Mouse (Mus musculus) stomach, postnatal 0 days (tissue): ENCODE measurements around the gene Wnt16. TPM values are rescaled to one million over a fixed set of nuclear protein-coding genes. Genes with fewer than 3 reads are reported as not detected.

Experiments
- ATAC-seq: fragments of 200-750 bp; cut with Nextera tagmentation; 2 replicates; pipeline ENCODE4 v1.8.0; 2017; ENCODE audit not compliant: low FRiP score, low TSS enrichment
- DNase-seq: peaks from one replicate; pipeline ENCODE4 v3.0.0-alpha.2; 2016; ENCODE audit warnings: low spot score
- H3K27ac ChIP-seq: fragments of 300-500 bp; sonication (generic); replicated peaks from 2 replicates; pipeline ENCODE4 v1.5.1; 2014; ENCODE audit warnings: mild to moderate bottlenecking, control low read depth
- H3K27me3 ChIP-seq: fragments of 300-500 bp; sonication (generic); 2 replicates; pipeline ENCODE4 v1.6.1; 2014; ENCODE audit warnings: low read length; ENCODE audit not compliant: control insufficient read depth, insufficient read depth
- H3K36me3 ChIP-seq: fragments of 300-500 bp; sonication (generic); 2 replicates; pipeline ENCODE4 v1.6.1; 2014; ENCODE audit warnings: low read length, mixed read lengths; ENCODE audit not compliant: control insufficient read depth, insufficient read depth
- H3K4me1 ChIP-seq: fragments of 300-500 bp; sonication (generic); replicated peaks from 2 replicates; pipeline ENCODE4 v1.6.1; 2014; ENCODE audit warnings: antibody characterized with exemption; ENCODE audit not compliant: control insufficient read depth, insufficient read depth
- H3K4me2 ChIP-seq: fragments of 300-500 bp; sonication (generic); replicated peaks from 2 replicates; pipeline ENCODE4 v1.6.1; 2014; ENCODE audit warnings: low read depth, mild to moderate bottlenecking, control low read depth, moderate library complexity
- H3K4me3 ChIP-seq: fragments of 300-500 bp; sonication (generic); 2 replicates; pipeline ENCODE4 v1.5.1; 2014; ENCODE audit warnings: low read depth, low read length, control low read depth
- H3K9ac ChIP-seq: fragments of 300-500 bp; sonication (generic); 2 replicates; pipeline ENCODE4 v1.6.1; 2014; ENCODE audit warnings: mild to moderate bottlenecking, low read length, control low read depth, mixed read lengths
- H3K9me3 ChIP-seq: fragments of 300-500 bp; sonication (generic); 2 replicates; pipeline ENCODE4 v1.6.1; 2016; ENCODE audit warnings: low read length; ENCODE audit not compliant: control insufficient read depth
- CTCF ChIP-seq: IDR thresholded peaks from 2 replicates; pipeline ENCODE4 v1.5.1; 2016; ENCODE audit warnings: antibody characterized with exemption, low read depth, mild to moderate bottlenecking, moderate library complexity
- EP300 ChIP-seq: optimal IDR thresholded peaks from 2 replicates; pipeline ENCODE3; 2016; ENCODE audit warnings: antibody characterized with exemption
- WGBS: fragments of 180-500 bp; shearing (Covaris S2); extraction: QIAGEN DNeasy Blood & Tissue Kit; methylation state at CpG from one replicate; pipeline ENCODE4 v1.1.7; 2014; 5-methylcytosine and 5-hydroxymethylcytosine counted together
- polyA plus RNA-seq: library from polyadenylated mRNA; unstranded; fragments of >200 nt; fragmentation: Nextera tagmentation; extraction: Ambion mirVana; gene quantifications from 2 replicates; pipeline ENCODE4 v1.2.1, GENCODE M21; 2015

Gene Wnt16
- polyA plus RNA-seq, 1 experiment from 2014 or later = 8.1 TPM

DNA sequence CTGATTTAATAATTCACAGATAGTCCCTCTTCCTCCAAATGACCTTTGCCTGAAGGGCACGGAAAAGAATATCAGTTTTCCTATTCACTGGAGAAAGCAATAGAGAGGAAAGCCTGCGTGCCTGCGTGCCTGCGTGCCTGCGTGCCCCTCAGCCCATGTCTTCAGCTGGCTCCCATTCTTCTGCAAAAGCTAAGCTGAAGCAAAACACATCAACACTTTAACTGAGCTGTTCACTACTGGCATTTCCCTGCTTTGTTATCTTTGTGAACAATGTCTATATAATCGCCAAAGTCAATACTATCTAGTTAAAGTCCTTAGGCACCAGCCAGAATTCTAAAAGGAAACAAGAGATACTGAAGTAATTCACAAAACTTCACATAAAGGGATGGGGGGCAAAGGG is 56.4 kb downstream of the Wnt16 start:
- Histone ChIP-seq H3K4me3 (no peak overlapping the region), H3K36me3 (no peaks in the 10 kb centered on the region), H3K9me3 (no peaks in the 10 kb centered on the region), H3K27me3 (no peaks in the 10 kb centered on the region), H3K4me2 (no peak overlapping the region), H3K4me1 (peaks cover 2% of the 10 kb centered on the region; the same call in 1 of the 2 replicates), H3K27ac (no peak overlapping the region), H3K9ac (no peak overlapping the region)
- no peak for TF ChIP-seq CTCF
- TF ChIP-seq EP300 = no peak
- WGBS = 41% methylated on average over 6 of the region's 6 CpGs
- ATAC-seq (no peak), DNase-seq (peak; percentile 13)

- no peak for TF ChIP-seq CTCF
- no peak for TF ChIP-seq EP300
- Histone ChIP-seq H3K4me1 (peaks cover 2% of the 10 kb centered on the region), H3K27ac (0 out of 2 replicates have a peak overlapping the region, but pooled peaks have one; percentile 6), H3K4me3 (no peak overlapping the region), H3K4me2 (no peak overlapping the region; the same call in 1 of the 2 replicates), H3K9ac (no peak overlapping the region), H3K27me3 (no peaks in the 10 kb centered on the region), H3K9me3 (no peaks in the 10 kb centered on the region), H3K36me3 (no peaks in the 10 kb centered on the region)
- WGBS = 62% methylated on average over 8 of the region's 8 CpGs
- DNase-seq (no peak), ATAC-seq (no peak)
Measured at GRCm38 (mm10) chr6:22347132-22347902, 59.3 kb downstream of the Wnt16 start.

Other genes starting within 250 kb of the Wnt16 start
- gene Fam3c, start 68.0 kb downstream of the Wnt16 start, polyA plus RNA-seq = 94.8 and 99.4 TPM in 2 replicates